Mouse (Mus musculus) cerebellum, adult 9-11 months (tissue): ENCODE measurements around the gene Clic6.
"Not testable (repeated sequence)": the region's sequence is repeated elsewhere in the genome, so short reads cannot be mapped to it uniquely, and the experiment has no call there.

ENCODE experiments used
- DNase-seq: peaks from one replicate; pipeline ENCODE4 v3.0.0; 2022

Clic6 gene

DNA sequence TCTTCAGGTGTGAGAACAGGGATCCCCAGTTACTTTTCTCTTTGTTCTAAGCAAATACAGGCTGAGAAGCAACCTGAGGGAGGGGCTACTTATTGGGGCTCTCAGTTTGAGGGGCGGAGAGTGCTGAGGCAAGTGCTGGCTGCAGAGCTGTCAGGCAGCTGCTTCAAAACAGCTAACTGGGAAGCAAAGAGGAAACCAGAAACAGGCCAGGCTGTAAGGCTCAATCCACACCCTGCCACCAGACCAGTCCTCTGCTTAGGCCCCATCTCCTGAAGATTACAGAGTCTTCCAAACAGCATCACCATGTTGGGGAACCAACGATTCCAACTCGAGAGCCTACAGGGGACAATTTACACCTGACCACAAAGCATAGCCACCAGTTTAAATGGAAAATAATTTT, 12.6 kb upstream of the Clic6 start:
- DNase-seq, result no peak

GRCm38 (mm10) chr16:92475093-92475860, 10.3 kb upstream of the Clic6 start:
- no peak for DNase-seq

DNA sequence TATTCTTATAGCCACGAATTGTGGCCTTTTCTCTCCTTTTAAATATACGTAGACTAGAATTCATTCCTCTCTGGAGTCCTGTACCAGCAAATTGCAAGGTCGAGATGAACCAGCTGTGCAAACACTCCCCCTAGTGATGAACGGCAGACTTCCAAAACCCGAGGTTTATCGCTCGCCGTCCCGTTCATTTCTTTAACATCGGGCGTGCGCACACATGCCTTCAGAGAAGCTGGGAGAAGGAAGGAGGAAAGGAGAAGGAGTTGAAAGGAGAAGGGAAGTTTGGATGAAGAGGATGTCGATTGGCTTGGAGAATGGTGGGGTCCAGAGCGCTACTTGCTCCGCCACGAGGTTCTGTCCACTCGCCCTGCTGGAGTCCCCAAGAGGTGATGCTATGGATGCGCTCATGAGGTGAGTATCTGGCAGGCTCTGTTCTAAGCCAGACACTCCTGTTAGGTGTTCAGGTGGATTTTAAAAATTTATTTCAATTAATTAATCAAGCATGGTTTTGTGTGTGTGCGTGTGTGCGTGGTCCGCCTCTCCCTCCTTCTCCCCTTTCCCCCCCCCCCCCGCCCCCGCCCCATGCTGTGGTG, 6.9 kb upstream of the Clic6 start:
- DNase-seq, result peak; percentile 48

DNA sequence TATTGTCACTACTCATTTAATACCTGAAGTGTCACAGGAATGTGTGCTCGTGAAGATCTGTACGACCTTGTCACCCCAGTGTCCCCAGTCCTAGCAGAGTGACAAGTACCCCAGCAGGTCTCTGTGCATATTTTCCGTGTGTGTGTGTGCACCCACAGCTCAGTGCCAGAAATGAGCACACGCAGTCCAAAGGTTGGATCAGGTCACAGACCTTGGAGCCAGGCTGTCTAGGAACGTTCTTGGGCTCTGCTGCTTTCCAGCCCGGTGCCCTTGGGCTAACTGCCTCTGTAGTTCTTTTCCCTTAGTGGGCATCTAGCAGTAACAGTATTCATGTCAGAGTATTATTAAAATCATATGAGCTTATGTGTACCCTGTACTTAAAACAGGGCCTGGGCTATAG, 1.6 kb downstream of the Clic6 start:
- no peak for DNase-seq

DNA sequence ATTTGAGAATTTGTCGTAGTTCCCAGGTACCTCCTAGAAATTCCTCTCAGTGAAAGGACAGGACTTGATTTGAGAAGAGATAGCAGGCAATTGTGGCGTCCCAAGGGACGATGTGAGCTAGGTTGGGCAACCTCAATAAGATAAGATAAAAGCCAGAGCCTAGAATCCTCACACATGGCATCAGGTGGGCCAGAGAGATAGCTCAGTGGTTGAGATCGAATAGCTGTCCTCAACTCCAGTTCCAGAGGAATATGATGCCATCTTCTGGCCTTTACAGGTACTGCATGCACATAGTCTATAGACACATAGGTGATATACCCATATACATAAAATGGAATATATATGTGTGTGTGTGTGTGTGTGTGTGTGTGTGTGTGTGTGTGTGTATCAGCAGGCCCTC, 2.0 kb downstream of the Clic6 start:
- DNase-seq, result peak; percentile 10

GRCm38 (mm10) chr16:92488456-92488855, 2.9 kb downstream of the Clic6 start:
- no peak for DNase-seq

GRCm38 (mm10) chr16:92489356-92489755, 3.8 kb downstream of the Clic6 start:
- no peak for DNase-seq

DNA sequence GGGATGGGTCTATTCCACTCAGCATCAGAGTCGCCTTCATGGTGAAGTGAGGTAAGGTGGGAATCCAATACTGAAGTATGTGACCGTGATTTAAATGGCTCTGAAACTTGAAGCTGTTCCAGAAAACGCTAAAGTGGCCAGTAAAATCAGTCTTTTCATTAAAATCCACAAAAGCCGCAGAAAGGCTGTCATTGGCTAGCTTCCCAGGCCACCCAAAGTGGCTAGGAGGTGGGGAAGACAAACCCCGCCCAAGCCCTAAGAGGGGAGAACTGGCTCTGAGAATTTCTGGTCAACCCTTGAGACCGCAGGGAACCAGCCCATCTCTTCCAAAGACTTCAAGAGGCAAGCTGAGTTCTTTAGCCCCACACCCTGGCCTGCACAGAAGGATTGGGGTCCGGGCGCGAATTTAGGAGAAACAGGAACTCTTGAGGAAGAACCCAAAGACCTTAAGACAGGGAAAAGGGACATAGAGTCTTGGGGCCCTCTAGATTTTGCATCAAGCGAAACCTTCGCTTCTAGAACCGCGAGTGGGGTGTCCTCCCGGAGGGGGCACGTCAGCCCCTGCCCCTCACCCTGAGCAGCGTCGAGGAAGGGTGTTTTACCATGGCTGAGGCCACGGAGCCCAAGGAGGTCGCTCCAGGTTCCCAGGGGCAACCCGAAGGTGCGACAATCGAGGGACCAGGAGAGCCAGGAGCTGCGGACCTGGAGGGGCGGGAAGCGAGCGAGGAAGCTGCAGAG, 12.5 kb downstream of the Clic6 start:
- DNase-seq, result no peak

GRCm38 (mm10) chr16:92498589-92498981, 13.0 kb downstream of the Clic6 start:
- DNase-seq, result no peak

DNA sequence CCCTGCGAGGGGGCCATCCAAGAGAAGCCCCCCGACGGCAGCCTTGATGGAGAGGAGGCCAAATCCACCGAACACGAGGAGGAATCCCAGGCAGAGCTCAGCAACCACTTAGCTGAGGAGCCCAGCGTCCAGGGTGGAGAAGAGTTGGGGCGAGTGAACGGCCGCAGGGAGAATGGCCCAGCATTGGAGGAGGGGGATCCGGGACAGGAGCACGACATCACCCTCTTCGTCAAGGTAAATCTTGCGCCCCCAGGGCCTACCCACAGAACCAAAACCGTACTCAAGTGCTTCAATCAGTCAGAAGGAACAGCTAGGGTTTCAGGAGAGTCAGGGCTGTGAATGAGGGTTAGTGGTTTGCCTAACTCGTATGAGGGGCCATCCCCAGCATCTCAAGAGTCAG, 13.8 kb downstream of the Clic6 start:
- DNase-seq, result no peak

DNA sequence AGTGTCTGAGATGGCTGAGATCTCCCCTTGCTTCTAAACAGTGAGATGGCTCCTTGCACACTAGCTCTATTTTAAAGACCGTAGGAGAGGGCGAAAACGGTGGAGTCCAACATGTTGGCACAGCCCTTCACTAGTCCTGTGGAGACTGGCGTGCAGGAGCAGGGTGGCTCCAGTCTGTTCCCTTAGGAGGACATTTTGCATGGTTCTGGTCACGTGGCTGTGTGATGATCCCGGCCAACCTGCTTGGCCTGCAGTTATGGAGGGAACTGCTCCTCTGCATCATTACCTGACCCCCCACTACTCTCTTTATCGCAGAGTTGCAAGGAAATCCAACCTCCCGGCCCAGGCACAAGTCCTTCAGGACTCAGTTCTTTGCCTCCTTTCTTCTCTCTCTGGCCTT, 15.0 kb downstream of the Clic6 start:
- no peak for DNase-seq

DNA sequence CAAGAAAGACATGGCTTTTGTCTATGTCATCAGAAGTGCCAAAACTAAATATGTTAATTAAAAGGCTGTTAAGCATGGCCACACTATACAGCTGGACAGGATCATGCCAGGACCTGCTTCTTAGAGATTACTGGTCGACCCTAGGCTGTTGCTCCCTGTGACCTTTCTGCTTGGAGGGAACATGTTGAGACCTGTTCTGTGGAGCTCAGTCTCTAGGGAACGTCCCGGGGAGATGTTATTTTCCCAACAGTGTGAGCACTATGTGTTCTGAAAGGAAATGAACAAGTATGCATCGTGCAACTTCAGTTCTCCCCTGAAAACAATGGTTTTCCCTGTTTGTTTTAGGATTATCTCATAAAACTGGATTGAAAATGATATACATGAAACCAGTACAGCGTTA, 17.6 kb downstream of the Clic6 start:
- no peak for DNase-seq

DNA sequence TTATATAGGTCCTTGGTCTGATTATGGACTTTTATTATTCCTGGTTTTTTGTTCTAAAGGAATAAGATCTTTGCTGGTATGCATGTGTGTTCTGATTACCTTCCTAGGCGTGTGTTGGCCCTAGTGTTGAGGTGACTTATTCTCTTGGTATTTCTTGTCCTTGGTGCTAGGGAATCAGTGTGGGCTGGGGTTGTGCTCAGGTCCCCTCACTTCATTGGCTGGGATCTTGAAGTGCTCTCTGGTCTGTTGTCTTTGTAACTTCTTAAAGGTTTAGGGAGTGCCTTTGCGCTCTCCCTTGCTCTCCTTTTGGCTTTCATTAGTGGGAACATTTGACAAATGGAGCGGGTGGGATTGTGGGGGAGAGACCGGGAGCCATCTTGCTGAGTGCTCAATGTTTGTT, 22.0 kb downstream of the Clic6 start:
- no peak for DNase-seq

DNA sequence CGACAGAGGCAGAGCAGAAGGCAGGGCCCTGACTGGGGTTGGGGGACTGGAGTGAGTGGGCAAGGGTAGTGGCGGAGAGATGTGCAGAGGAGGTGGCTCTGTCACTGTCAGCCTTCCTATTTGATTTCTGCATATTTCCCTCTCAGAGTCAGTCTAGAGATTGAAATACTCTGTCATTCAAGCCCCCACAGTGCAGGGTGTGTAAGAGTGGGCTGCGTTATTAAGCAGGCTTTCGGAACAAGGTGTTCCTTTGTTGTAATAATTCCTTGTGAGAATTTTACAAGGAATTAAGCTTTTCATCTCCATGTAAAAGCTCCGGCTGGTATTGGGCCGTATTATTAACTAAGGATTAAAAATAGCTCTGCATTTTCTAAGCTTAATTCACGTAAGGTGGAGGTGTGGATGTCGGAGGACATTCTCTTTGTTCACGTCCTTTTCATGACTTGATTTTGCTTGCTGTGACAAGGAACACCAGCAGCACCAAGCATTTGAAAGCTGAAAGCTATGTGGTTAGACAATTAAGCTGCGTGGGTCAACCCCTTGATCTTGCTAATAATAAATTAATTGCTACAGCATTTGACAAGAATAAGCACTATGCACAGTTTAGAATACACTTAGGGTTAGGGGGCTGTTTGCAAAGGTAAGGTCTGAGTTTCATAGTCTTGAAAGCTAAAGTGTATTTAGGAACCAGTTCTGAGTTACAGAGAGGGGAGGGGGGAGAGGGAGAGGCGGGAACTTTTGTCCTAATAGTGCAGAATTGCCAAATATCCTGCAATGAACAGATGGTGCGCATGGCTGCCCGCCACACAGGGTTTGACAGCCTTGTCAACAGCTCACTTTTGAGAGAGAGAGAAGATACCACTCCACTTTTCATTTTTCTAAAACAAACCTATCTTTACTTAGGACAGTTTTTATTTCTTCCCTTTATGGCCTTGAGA, 25.6 kb downstream of the Clic6 start:
- peak; percentile 11 for DNase-seq

- peak; percentile 4 for DNase-seq
Observed at GRCm38 (mm10) chr16:92511773-92512391, 26.3 kb downstream of the Clic6 start.

- DNase-seq, result not testable (repeated sequence)
Observed at GRCm38 (mm10) chr16:92514896-92515295, 29.4 kb downstream of the Clic6 start.

DNA sequence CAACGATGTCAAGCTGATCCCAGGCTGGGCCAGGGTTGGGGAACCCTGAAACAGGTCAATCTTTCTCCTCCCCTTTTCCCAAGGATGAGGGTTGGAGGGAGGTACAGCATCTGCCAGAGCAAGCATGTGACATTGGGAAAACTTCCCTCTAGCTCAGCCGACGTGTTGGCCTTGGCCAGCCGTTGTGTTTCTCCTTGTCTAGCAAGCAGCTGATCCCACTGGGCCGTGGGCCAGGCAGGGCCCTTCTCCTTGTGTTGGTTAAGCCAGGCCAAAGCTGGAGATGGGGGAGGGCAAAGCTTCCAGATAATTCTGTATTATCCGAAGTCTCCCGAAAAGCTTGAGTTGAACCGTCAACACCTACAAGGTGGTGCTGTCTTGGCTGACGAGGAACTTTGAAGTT, 30.6 kb downstream of the Clic6 start:
- no peak for DNase-seq

- no peak for DNase-seq
Observed at GRCm38 (mm10) chr16:92518718-92519117, 33.2 kb downstream of the Clic6 start.

DNA sequence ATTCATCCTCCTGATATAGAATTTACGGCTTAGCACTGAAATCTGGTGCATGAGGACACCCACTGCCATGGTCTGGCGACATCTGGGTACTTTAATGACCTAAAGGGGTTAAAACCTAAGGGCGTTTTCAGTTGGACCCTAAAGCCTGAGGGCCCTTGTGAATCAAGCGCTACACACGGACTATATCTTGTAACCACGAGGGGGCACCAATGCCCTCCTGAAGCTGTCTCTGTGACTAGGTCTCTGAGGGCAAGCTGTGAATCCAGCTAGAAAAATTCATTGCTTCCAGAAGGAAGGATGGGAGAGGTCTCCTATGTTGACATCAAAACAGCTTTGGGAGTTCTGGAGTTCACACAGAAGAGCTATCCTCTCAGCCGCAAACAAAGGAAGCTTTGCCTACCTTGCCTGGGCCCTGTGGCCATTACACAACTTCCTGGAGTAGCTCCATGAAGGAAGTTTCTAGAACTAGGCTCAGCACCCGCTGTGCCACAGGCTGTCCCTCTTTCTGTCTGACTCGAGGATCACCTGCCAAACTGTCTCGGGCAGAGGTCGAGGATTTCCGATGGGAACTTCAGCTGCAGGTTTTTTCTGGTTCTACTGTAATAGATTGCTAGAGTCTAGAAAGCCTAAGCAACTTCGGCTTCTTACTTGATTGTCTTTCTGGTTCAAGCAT, 34.4 kb downstream of the Clic6 start:
- DNase-seq, result no peak

- DNase-seq, result no peak
Observed at GRCm38 (mm10) chr16:92523351-92523750, 37.8 kb downstream of the Clic6 start.

DNA sequence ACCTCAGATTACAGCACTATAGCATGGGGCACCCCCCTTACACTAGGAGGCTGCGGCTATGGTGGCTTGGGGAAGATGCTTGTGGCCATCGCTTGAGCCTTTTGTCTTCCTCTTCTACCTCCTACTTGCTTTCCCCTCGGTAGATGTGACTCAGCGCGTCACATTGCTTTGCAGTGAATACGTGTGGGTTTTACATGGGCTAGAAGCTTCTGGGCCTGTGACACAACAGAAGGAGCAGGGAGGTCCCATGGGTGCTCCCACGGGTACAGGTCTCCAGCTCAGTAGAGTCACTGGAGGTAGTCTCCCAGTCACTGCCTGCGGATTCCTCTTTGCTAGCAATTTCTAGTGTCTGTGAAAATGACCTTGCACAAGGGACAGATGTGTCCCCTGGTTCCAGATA, 39.1 kb downstream of the Clic6 start:
- DNase-seq, result no peak

GRCm38 (mm10) chr16:92525919-92526318, 40.4 kb downstream of the Clic6 start:
- DNase-seq, result no peak
